Mouse (Mus musculus) CH12.LX (cell line): ENCODE results near the gene Scmh1. TPM values are rescaled to one million over a fixed set of nuclear protein-coding genes. Genes with fewer than 3 reads are reported as not detected.

Source experiments
- DNase-seq: peaks from one replicate; pipeline ENCODE4 v3.0.0-alpha.2; 2013; ENCODE audit errors: extremely low read depth
- H3K27ac ChIP-seq: 2 replicates; pipeline ENCODE4 v1.5.1; 2012; ENCODE audit warnings: low read depth, mild to moderate bottlenecking, control low read depth, moderate library complexity; ENCODE audit not compliant: insufficient read depth
- H3K27me3 ChIP-seq: replicated peaks from 2 replicates; pipeline ENCODE3; 2012; ENCODE audit warnings: inconsistent platforms
- H3K36me3 ChIP-seq, 2 experiments: replicated peaks in 1 of 2; 2 replicates each; pipeline versions ENCODE3 to v1.6.1; 2012; ENCODE audit warnings: inconsistent platforms in 1 of 2, low read length in 1 of 2, mild to moderate bottlenecking in 1 of 2, mixed read lengths in 1 of 2, moderate library complexity in 1 of 2; ENCODE audit not compliant: control insufficient read depth in 1 of 2, insufficient read depth in 1 of 2
- H3K4me1 ChIP-seq, 2 experiments: 2 replicates each; pipeline ENCODE4 v1.6.1; 2012; ENCODE audit warnings: inconsistent platforms in 1 of 2, moderate library complexity in 1 of 2; ENCODE audit not compliant: insufficient read depth in 2 of 2, control insufficient read depth in 1 of 2
- H3K4me2 ChIP-seq: 2 replicates; pipeline ENCODE4 v1.6.1; 2012; ENCODE audit warnings: low read depth, mild to moderate bottlenecking, control low read depth; ENCODE audit not compliant: poor library complexity, insufficient read depth, severe bottlenecking
- H3K4me3 ChIP-seq, 3 experiments: fragments of 150-350 bp in 1 of 3; sonication (generic) in 1 of 3; replicated peaks in 1 of 3; 2 replicates each; pipeline versions ENCODE3 to v1.5.1; 2011 to 2012; ENCODE audit warnings: low read depth in 2 of 3, low read length in 2 of 3, mild to moderate bottlenecking in 2 of 3, moderate library complexity in 2 of 3, control low read depth in 1 of 3, improper control_type of control experiment in 1 of 3, inconsistent platforms in 1 of 3, mixed read lengths in 1 of 3; ENCODE audit not compliant: poor library complexity in 1 of 3
- H3K79me2 ChIP-seq: replicated peaks from 2 replicates; pipeline ENCODE4 v1.6.1; 2012; ENCODE audit warnings: mild to moderate bottlenecking, moderate library complexity; ENCODE audit not compliant: control insufficient read depth, poor library complexity, insufficient read depth, severe bottlenecking; ENCODE audit errors: extremely low read depth
- H3K9ac ChIP-seq: 2 replicates; pipeline ENCODE4 v1.6.1; 2012; ENCODE audit warnings: low read depth, mild to moderate bottlenecking, control low read depth, moderate library complexity; ENCODE audit not compliant: insufficient read depth
- H3K9me3 ChIP-seq: replicated peaks from 2 replicates; pipeline ENCODE3; 2012; ENCODE audit warnings: low read length, inconsistent platforms, mixed read lengths
- CHD2 ChIP-seq: IDR thresholded peaks from 2 replicates; pipeline ENCODE4 v1.6.1; 2011; ENCODE audit warnings: low read length, improper control_type of control experiment
- CTCF ChIP-seq, 2 experiments: IDR thresholded peaks in 1 of 2; conservative IDR thresholded peaks in 1 of 2; 2 replicates each; pipeline ENCODE4 v1.5.1; 2011 to 2012; ENCODE audit warnings: low read depth in 2 of 2, low read length in 2 of 2, improper control_type of control experiment in 1 of 2, inconsistent platforms in 1 of 2, mild to moderate bottlenecking in 1 of 2, moderate library complexity in 1 of 2
- E2F4 ChIP-seq: IDR thresholded peaks from 2 replicates; pipeline ENCODE4 v1.6.1; 2011; ENCODE audit warnings: low read depth, low read length, improper control_type of control experiment; ENCODE audit not compliant: insufficient replicate concordance
- ELF1 ChIP-seq: IDR thresholded peaks from 2 replicates; pipeline ENCODE4 v1.6.1; 2014; ENCODE audit warnings: low read depth, mild to moderate bottlenecking, inconsistent platforms, low read length, improper control_type of control experiment
- GABPA ChIP-seq: IDR thresholded peaks from 2 replicates; pipeline ENCODE4 v1.6.1; 2012; ENCODE audit warnings: low read depth, low read length, improper control_type of control experiment, inconsistent platforms; ENCODE audit not compliant: insufficient replicate concordance
- HCFC1 ChIP-seq: IDR thresholded peaks from 2 replicates; pipeline ENCODE4 v1.6.1; 2012; ENCODE audit warnings: low read depth, mild to moderate bottlenecking, inconsistent platforms, low read length, improper control_type of control experiment
- IRF4 ChIP-seq: IDR thresholded peaks from 2 replicates; pipeline ENCODE4 v1.6.1; 2014; ENCODE audit warnings: low read depth, mild to moderate bottlenecking, inconsistent platforms, low read length, improper control_type of control experiment
- KAT2A ChIP-seq: IDR thresholded peaks from 2 replicates; pipeline ENCODE4 v1.6.1; 2012; ENCODE audit warnings: low read length, improper control_type of control experiment, inconsistent platforms; ENCODE audit not compliant: insufficient replicate concordance
- MAFK ChIP-seq: IDR thresholded peaks from 2 replicates; pipeline ENCODE4 v1.6.1; 2011; ENCODE audit warnings: low read length, improper control_type of control experiment; ENCODE audit not compliant: insufficient replicate concordance
- MAZ ChIP-seq: IDR thresholded peaks from 2 replicates; pipeline ENCODE4 v1.6.1; 2012; ENCODE audit warnings: low read depth, mild to moderate bottlenecking, inconsistent platforms, low read length, improper control_type of control experiment, moderate library complexity
- MEF2A ChIP-seq: IDR thresholded peaks from 2 replicates; pipeline ENCODE4 v1.6.1; 2014; ENCODE audit warnings: low read depth, mild to moderate bottlenecking, inconsistent platforms, low read length, improper control_type of control experiment, borderline replicate concordance
- MXI1 ChIP-seq: IDR thresholded peaks from 2 replicates; pipeline ENCODE4 v1.6.1; 2011; ENCODE audit warnings: mild to moderate bottlenecking, low read depth, low read length, improper control_type of control experiment
- NRF1 ChIP-seq: IDR thresholded peaks from 2 replicates; pipeline ENCODE4 v1.6.1; 2014; ENCODE audit warnings: low read depth, mild to moderate bottlenecking, inconsistent platforms, low read length, improper control_type of control experiment, moderate library complexity
- PAX5 ChIP-seq: IDR thresholded peaks from 2 replicates; pipeline ENCODE4 v1.6.1; 2012; ENCODE audit warnings: low read length, inconsistent platforms, mixed read lengths
- POLR2A ChIP-seq: IDR thresholded peaks from 2 replicates; pipeline ENCODE4 v1.6.1; 2011; ENCODE audit warnings: low read depth, mild to moderate bottlenecking, improper control_type of control experiment, low read length
- POLR2AphosphoS2 ChIP-seq: IDR thresholded peaks from 2 replicates; pipeline ENCODE4 v1.6.1; 2011; ENCODE audit warnings: low read depth, low read length, improper control_type of control experiment
- RAD21 ChIP-seq: IDR thresholded peaks from 2 replicates; pipeline ENCODE4 v1.6.1; 2011; ENCODE audit warnings: low read depth, mild to moderate bottlenecking, low read length, improper control_type of control experiment, moderate library complexity
- RCOR1 ChIP-seq: conservative IDR thresholded peaks from 2 replicates; pipeline ENCODE4 v1.6.1; 2012; ENCODE audit warnings: low read depth, mild to moderate bottlenecking, inconsistent platforms, low read length, improper control_type of control experiment
- SIN3A ChIP-seq: IDR thresholded peaks from 2 replicates; pipeline ENCODE4 v1.6.1; 2012; ENCODE audit warnings: low read length, improper control_type of control experiment, inconsistent platforms
- SMC3 ChIP-seq: IDR thresholded peaks from 2 replicates; pipeline ENCODE4 v1.6.1; 2011; ENCODE audit warnings: low read depth, low read length, improper control_type of control experiment
- TBP ChIP-seq: conservative IDR thresholded peaks from 2 replicates; pipeline ENCODE4 v1.6.1; 2011; ENCODE audit warnings: low read depth, low read length, improper control_type of control experiment
- TCF12 ChIP-seq: IDR thresholded peaks from 2 replicates; pipeline ENCODE4 v1.6.1; 2014; ENCODE audit warnings: low read depth, mild to moderate bottlenecking, inconsistent platforms, low read length, improper control_type of control experiment
- ZKSCAN1 ChIP-seq: IDR thresholded peaks from 2 replicates; pipeline ENCODE4 v1.6.1; 2012; ENCODE audit warnings: low read depth, inconsistent platforms, low read length, improper control_type of control experiment, borderline replicate concordance
- ZNF384 ChIP-seq: IDR thresholded peaks from 2 replicates; pipeline ENCODE4 v1.6.1; 2012; ENCODE audit warnings: low read depth, low read length, improper control_type of control experiment, inconsistent platforms
- dilution Hi-C: fragments of 300-500 bp; cut with MboI; formaldehyde crosslinking; loops from 2 replicates; pipeline ENCODE4 v1.14.3; 2020; ENCODE audit warnings: low sequenced_read_pairs; ENCODE audit not compliant: extremely low pct_unique_long_range_greater_than_20kb, extremely low pct_ligation_motif_present
- in situ Hi-C: fragments of 300-500 bp; cut with MboI; formaldehyde crosslinking; loops from 3 replicates; pipeline ENCODE4 v1.14.3; 2019; ENCODE audit warnings: low sequenced_read_pairs, low pct_ligation_motif_present, low pct_unique_long_range_greater_than_20kb, mixed read lengths
- polyA plus RNA-seq: library from polyadenylated mRNA; unstranded; fragments of >175 nt; gene quantifications from 2 replicates; pipeline ENCODE4 v1.2.1, GENCODE M21; 2012; ENCODE audit warnings: low read depth; ENCODE audit not compliant: insufficient read length
- total RNA-seq, 2 experiments: library from RNA; depleted of rRNA; stranded (reverse); fragments of 300-350 nt in 1 of 2; fragments of >200 nt in 1 of 2; gene quantifications; 2 replicates each; pipeline ENCODE4 v1.2.3; 2012 to 2014

Gene Scmh1
- total and polyA plus RNA-seq, 3 experiments = 3.2 to 24.0 (median 3.5) TPM

- in situ Hi-C loops = no loop called here
- no peak for DNase-seq
- Histone ChIP-seq H3K36me3 (peaks cover 5 to 48% of the 10 kb centered on the region in 2 experiments), H3K27me3 (no peaks in the 10 kb centered on the region), H3K9ac (no peak within 1 kb of the TSS), H3K4me3 (no peak within 1 kb of the TSS), H3K79me2 (no peaks in the 10 kb centered on the region), H3K9me3 (no peaks in the 10 kb centered on the region), H3K4me1 (no peaks in the 10 kb centered on the region), H3K4me2 (no peak within 1 kb of the TSS), H3K27ac (no peak within 1 kb of the TSS)
- dilution Hi-C loops = no loop called here
- no peak for TF ChIP-seq IRF4
- no peak for TF ChIP-seq PAX5
- TF ChIP-seq MAZ = no peak
- no peak for TF ChIP-seq POLR2AphosphoS2
- TF ChIP-seq HCFC1 = no peak
- TF ChIP-seq RAD21 = no peak
- no peak for TF ChIP-seq TCF12
- TF ChIP-seq CHD2 = no peak
- TF ChIP-seq GABPA = no peak
- no peak for TF ChIP-seq SIN3A
- TF ChIP-seq E2F4 = no peak
- no peak for TF ChIP-seq RCOR1
- no peak for TF ChIP-seq ZKSCAN1
- TF ChIP-seq SMC3 = no peak
- no peak for TF ChIP-seq MEF2A
- no peak for TF ChIP-seq MAFK
- TF ChIP-seq MXI1 = no peak
- no peak for TF ChIP-seq TBP
Measured at GRCm38 (mm10) chr4:120531986-120532385, 126.9 kb downstream of the Scmh1 start, which contains the start of gene Slfnl1. Gene Slfnl1, plus strand, starts transcription at chr4:120532231.

- Histone ChIP-seq H3K36me3 (peaks cover 46 to 60% of the 10 kb centered on the region in 2 experiments), H3K4me1 (no peaks in the 10 kb centered on the region)
- no peak for TF ChIP-seq CTCF (conservative IDR thresholded peaks at IDR 0.05 in 1 of 2, IDR thresholded peaks at IDR 0.05 in 1 of 2; ENCODE audit: low read depth in 2 of 2, low read length in 2 of 2)
- no peak for TF ChIP-seq ZNF384
- no peak for TF ChIP-seq NRF1
- no peak for TF ChIP-seq SMC3
- TF ChIP-seq ELF1 = no peak
- no peak for TF ChIP-seq KAT2A
- TF ChIP-seq SIN3A = no peak
- TF ChIP-seq POLR2A = no peak
Measured at GRCm38 (mm10) chr4:120538664-120539063, 133.6 kb downstream of the Scmh1 start.

More at GRCm38 (mm10) chr4:120538664-120539063, 133.6 kb downstream of the Scmh1 start:
- no peak overlapping the region for H3K27ac ChIP-seq
- dilution Hi-C loops = no loop called here
- H3K4me3 ChIP-seq = no peak overlapping the region
- no peak overlapping the region for H3K9ac ChIP-seq
- H3K9me3 ChIP-seq = no peaks in the 10 kb centered on the region
- in situ Hi-C loops = no loop called here
- no peaks in the 10 kb centered on the region for H3K27me3 ChIP-seq
- DNase-seq = no peak
- no peak overlapping the region for H3K4me2 ChIP-seq
- no peaks in the 10 kb centered on the region for H3K79me2 ChIP-seq
